Mouse (Mus musculus) lung, adult 2 months (tissue): ENCODE results near the gene Smyd2.

Source experiments
- CTCF ChIP-seq: fragments of 200-500 bp; IDR thresholded peaks from 2 replicates; pipeline ENCODE4 v1.5.1; 2011; ENCODE audit warnings: mild to moderate bottlenecking, low read length, control low read depth; ENCODE audit not compliant: insufficient read depth
- POLR2A ChIP-seq: fragments of 200-500 bp; IDR thresholded peaks from 2 replicates; pipeline ENCODE4 v1.6.1; 2011; ENCODE audit warnings: low read depth, mild to moderate bottlenecking, control low read depth, low read length, borderline replicate concordance; ENCODE audit errors: extremely low read depth

DNA sequence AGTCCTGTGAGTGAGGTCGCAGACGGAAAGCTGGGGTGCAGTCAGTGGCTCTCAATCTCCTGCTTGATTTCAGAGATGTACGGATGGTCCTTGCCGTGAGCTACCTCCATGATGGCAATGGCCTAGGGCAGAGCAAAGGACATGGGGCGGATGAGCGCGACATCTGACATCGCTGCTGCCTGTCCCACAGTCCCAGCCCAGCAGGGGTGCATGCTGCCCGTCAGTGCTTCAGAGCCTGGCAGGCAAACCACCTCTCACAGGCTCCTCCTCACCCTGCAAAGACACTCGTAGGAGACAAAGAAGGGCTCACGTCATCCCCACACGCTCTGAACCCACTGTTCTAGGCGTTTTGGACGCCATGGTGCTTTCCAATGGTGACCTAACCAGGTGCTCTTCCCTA lies 41.4 kb downstream of the Smyd2 start:
- TF ChIP-seq POLR2A (no peak), CTCF (no peak)
